Mouse (Mus musculus): Measurements from ENCODE around the gene Myo9a.

DNA sequence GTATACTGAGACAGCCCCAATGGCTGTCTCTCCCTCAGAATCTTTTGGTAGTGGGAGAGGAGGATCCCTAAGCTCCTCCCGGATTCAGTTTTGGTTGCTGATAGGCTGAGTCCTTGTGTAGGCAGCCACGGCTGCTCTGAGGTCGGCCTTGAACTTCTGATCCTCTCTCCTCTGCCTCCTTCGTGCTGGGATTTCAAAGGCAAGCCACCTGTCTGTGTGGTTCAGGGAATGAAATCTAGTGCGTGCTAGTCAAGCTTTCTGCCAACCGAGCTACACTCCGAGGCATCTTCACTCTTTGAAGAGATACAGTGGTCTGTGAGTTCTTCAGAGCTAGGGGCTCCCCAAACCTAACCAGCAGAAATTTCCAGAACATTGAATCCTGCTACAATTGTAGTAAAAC, 202.9 kb downstream of the Myo9a start:
- TF ChIP-seq CTCF (IDR thresholded peaks at IDR 0.05; ENCODE audit: low read depth, low read length), result no peak
- TF ChIP-seq TAL1 (conservative IDR thresholded peaks at IDR 0.05; ENCODE audit: low read depth, low read length), result no peak
- no peak for TF ChIP-seq GATA1 (IDR thresholded peaks at IDR 0.05; ENCODE audit: borderline replicate concordance, low read length)
- no peak for TF ChIP-seq POLR2AphosphoS5 (IDR thresholded peaks at IDR 0.05; ENCODE audit: insufficient replicate concordance, low read depth, low read length)
- no peak for TF ChIP-seq GATA2 (IDR thresholded peaks at IDR 0.05; ENCODE audit: borderline replicate concordance, low read depth, low read length)
